Mouse (Mus musculus): ENCODE measurements around the gene Pcif1. TPM values are rescaled to one million over a fixed set of nuclear protein-coding genes. Genes with fewer than 3 reads are reported as not detected.
"Not testable (repeated sequence)": the region's sequence is repeated elsewhere in the genome, so short reads cannot be mapped to it uniquely, and the experiment has no call there.

Pcif1 gene
- polyA plus RNA-seq, 2 experiments from 2014 or later: 106 to 115 TPM

- no peak for ATAC-seq
Observed at GRCm38 (mm10) chr2:164866741-164867551, 12.2 kb upstream of the Pcif1 start.

- ATAC-seq: no peak
Observed at GRCm38 (mm10) chr2:164867566-164867965, 11.5 kb upstream of the Pcif1 start.

GRCm38 (mm10) chr2:164868491-164868890, 10.6 kb upstream of the Pcif1 start:
- ATAC-seq: peak; percentile 77

GRCm38 (mm10) chr2:164871602-164872303, 7.4 kb upstream of the Pcif1 start:
- no peak for ATAC-seq

GRCm38 (mm10) chr2:164873621-164874020, 5.5 kb upstream of the Pcif1 start:
- ATAC-seq: no peak

- no peak for ATAC-seq
Observed at GRCm38 (mm10) chr2:164874239-164874769, 4.8 kb upstream of the Pcif1 start.

- not testable (repeated sequence) for ATAC-seq
Observed at GRCm38 (mm10) chr2:164875648-164876047, 3.5 kb upstream of the Pcif1 start.

- not testable (repeated sequence) for ATAC-seq
Observed at GRCm38 (mm10) chr2:164877376-164878215, 1.5 kb upstream of the Pcif1 start.

GRCm38 (mm10) chr2:164878509-164879227, 436 bp upstream of the Pcif1 start:
- peak; percentile 5 for ATAC-seq

GRCm38 (mm10) chr2:164879568-164880277, 619 bp downstream of the Pcif1 start:
- peak; percentile 92 for ATAC-seq

- no peak for ATAC-seq
Observed at GRCm38 (mm10) chr2:164882619-164883018, 3.5 kb downstream of the Pcif1 start.

GRCm38 (mm10) chr2:164885788-164886187, 6.7 kb downstream of the Pcif1 start:
- no peak for ATAC-seq

- no peak for ATAC-seq
Observed at GRCm38 (mm10) chr2:164886617-164887016, 7.5 kb downstream of the Pcif1 start.

GRCm38 (mm10) chr2:164888996-164889395, 9.9 kb downstream of the Pcif1 start:
- no peak for ATAC-seq

GRCm38 (mm10) chr2:164889960-164890359, 10.9 kb downstream of the Pcif1 start:
- ATAC-seq: no peak

- no peak for ATAC-seq
Observed at GRCm38 (mm10) chr2:164890411-164891049, 11.4 kb downstream of the Pcif1 start.

- no peak for ATAC-seq
Observed at GRCm38 (mm10) chr2:164891056-164891834, 12.1 kb downstream of the Pcif1 start.

GRCm38 (mm10) chr2:164891908-164892695, 13.0 kb downstream of the Pcif1 start:
- no peak for ATAC-seq

GRCm38 (mm10) chr2:164892696-164893216, 13.7 kb downstream of the Pcif1 start:
- no peak for ATAC-seq

Data from CD4-positive, CD25-positive, alpha-beta regulatory T cell, adult 4 months (primary cell).